In the genomic region with DNA sequence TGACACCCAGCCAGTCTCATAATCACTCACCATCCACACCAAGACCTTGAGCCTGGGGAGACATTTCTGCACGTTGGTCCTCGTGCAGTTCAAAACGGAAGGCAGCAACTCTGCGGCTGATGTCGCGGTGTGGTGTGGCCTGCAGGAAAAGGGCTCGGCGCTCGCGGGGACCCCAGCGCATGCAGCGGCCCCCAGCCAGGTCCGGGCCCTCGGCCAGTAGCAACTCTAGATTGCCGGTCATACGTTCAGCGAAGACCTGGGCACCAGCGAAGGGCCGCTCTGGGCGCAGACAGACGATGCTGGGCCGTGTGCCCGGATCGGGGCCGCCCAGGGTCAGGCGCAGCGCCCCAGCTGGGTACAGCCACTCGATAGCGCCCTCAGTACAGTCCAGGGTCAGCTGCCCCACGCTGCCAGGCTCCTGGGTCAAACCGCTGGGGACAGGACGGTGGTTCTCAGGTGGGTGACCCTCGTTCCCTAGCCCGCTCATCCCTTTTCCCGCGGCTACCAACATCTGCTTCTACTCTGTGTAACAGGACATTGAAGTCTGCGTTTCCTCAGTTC, we compare ENCODE assay signal across 8 mouse cellular contexts. TPM values are rescaled to one million over a fixed set of nuclear protein-coding genes. Genes with fewer than 3 reads are reported as not detected.
DNase-seq lines count a peak whose midpoint lies in the region; ATAC-seq and TF ChIP-seq lines count a peak whose summit lies in the region.

No protein-coding gene starts in this region.

- WGBS in heart, adult 2 months = 3% methylated on average over 37 of the region's 37 CpGs
- 3% methylated on average over 37 of the region's 37 CpGs for WGBS in midbrain, postnatal 0 days

- H3K4me3 ChIP-seq in heart, adult 2 months = peak overlapping the region; percentile 65
- H3K4me3 ChIP-seq in midbrain, postnatal 0 days (ENCODE audit: low read depth, low read length) = peak overlapping the region; percentile 51

- no peak for ATAC-seq in midbrain, postnatal 0 days (ENCODE audit: low FRiP score)

- peak overlapping the region; percentile 79 for H3K4me2 ChIP-seq in midbrain, postnatal 0 days (ENCODE audit: low read depth, low read length, poor library complexity, severe bottlenecking)

- H3K79me2 ChIP-seq in heart, adult 2 months (replicated peaks; ENCODE audit: control insufficient read depth, insufficient read depth, low read length) = no peaks in the 10 kb centered on the region

- TF ChIP-seq EP300 in heart, adult 2 months (IDR thresholded peaks at IDR 0.05; ENCODE audit: insufficient read depth, low read depth, low read length) = no peak

- H3K27me3 ChIP-seq in heart, adult 2 months (ENCODE audit: control insufficient read depth, insufficient read depth, low read length) = no peaks in the 10 kb centered on the region
- peaks cover 11% of the 10 kb centered on the region; the same call in 1 of the 2 replicates for H3K27me3 ChIP-seq in midbrain, postnatal 0 days (ENCODE audit: insufficient read depth, low read length)

- H3K27ac ChIP-seq in heart, adult 2 months = peak overlapping the region; percentile 55; the same call in 1 of the 2 replicates
- peak overlapping the region; percentile 32; the same call in 1 of the 2 replicates for H3K27ac ChIP-seq in midbrain, postnatal 0 days (ENCODE audit: low read depth, low read length)

- no peaks in the 10 kb centered on the region for H3K9me3 ChIP-seq in midbrain, postnatal 0 days (ENCODE audit: low read length)

- no peak for TF ChIP-seq POLR2A in heart, adult 2 months (IDR thresholded peaks at IDR 0.05; ENCODE audit: insufficient read depth, low read depth, low read length)

- peak overlapping the region; percentile 72 for H3K9ac ChIP-seq in heart, adult 2 months (ENCODE audit: low read depth, low read length)
- H3K9ac ChIP-seq in midbrain, postnatal 0 days (replicated peaks; ENCODE audit: low read length, poor library complexity, severe bottlenecking) = 0 out of 2 replicates have a peak overlapping the region, but pooled peaks have one; percentile 29

- DNase-seq in kidney, adult 18-20 months = peak; percentile 59
- DNase-seq in kidney, adult 11 months = no peak
- DNase-seq in adrenal gland, postnatal 14 days = peak; percentile 51
- DNase-seq in heart, adult 2 months = peak; percentile 66
- peak; percentile 54 for DNase-seq in kidney, postnatal 10 days
- no peak for DNase-seq in midbrain, postnatal 0 days (ENCODE audit: low spot score)
- DNase-seq in layer of hippocampus, postnatal 10 days (ENCODE audit: low spot score in 2 of 2) = no peak
- DNase-seq in left cerebral cortex, postnatal 36 days (ENCODE audit: low spot score in 2 of 2) = no peak

- no peak for TF ChIP-seq CTCF in heart, adult 2 months (IDR thresholded peaks at IDR 0.05)
- no peak for TF ChIP-seq CTCF in midbrain, postnatal 0 days (IDR thresholded peaks at IDR 0.05)

- H3K36me3 ChIP-seq in heart, adult 2 months (ENCODE audit: control insufficient read depth, insufficient read depth, low read length) = no peaks in the 10 kb centered on the region
- H3K36me3 ChIP-seq in midbrain, postnatal 0 days (ENCODE audit: insufficient read depth, low read length) = no peaks in the 10 kb centered on the region

- H3K4me1 ChIP-seq in heart, adult 2 months (ENCODE audit: control insufficient read depth, insufficient read depth, low read length) = peaks cover 13% of the 10 kb centered on the region
- peaks cover 10% of the 10 kb centered on the region; the same call in 1 of the 2 replicates for H3K4me1 ChIP-seq in midbrain, postnatal 0 days (ENCODE audit: insufficient read depth, low read length)

- intact Hi-C loops in heart, adult 2 months (cut with DNase I) = no loop called here
- intact Hi-C loops in left cerebral cortex, postnatal 36 days (cut with DNase I) = no loop called here

RNA-seq across cellular contexts. Expression of gene Metrn, which starts 0.6 kb away (rescaled TPM):
- total RNA-seq in adrenal gland, postnatal 14 days (2021) = 24.7 and 27.3 TPM in 2 replicates
- 10 to 100 TPM; 49.0 to 54.6 TPM for total RNA-seq in heart, adult 2 months (2021)
- polyA plus RNA-seq in heart, adult 2 months (2012; rRNA removed) = 43.3 and 47.9 TPM in 2 replicates
- 155 and 236 TPM in 2 replicates for total RNA-seq in midbrain, postnatal 0 days (2014; rRNA removed)
- 50.0 and 54.3 TPM in 2 replicates for polyA plus RNA-seq in midbrain, postnatal 0 days (2015; fragmentation: Nextera tagmentation; extraction: Ambion mirVana)
- 10 to 100 TPM; 51.2 to 65.8 TPM for total RNA-seq in layer of hippocampus, postnatal 10 days (2021)
- total RNA-seq in left cerebral cortex, postnatal 36 days (2021) = 10 to 100 TPM; 80.7 to 96.2 TPM

RNA-seq across cellular contexts. Expression of gene AC134908.4, which starts 0.8 kb away (rescaled TPM):
- not detected in 2 replicates for total RNA-seq in adrenal gland, postnatal 14 days (2021)
- not detected for total RNA-seq in heart, adult 2 months (2021)
- not detected in 2 replicates for polyA plus RNA-seq in heart, adult 2 months (2012; rRNA removed)
- total RNA-seq in midbrain, postnatal 0 days (2014; rRNA removed) = not detected in 2 replicates
- polyA plus RNA-seq in midbrain, postnatal 0 days (2015; fragmentation: Nextera tagmentation; extraction: Ambion mirVana) = 0.89 TPM in 1 of 2 replicates, not detected in the other
- not detected for total RNA-seq in layer of hippocampus, postnatal 10 days (2021)
- total RNA-seq in left cerebral cortex, postnatal 36 days (2021) = under 1 TPM in 1 of 2 experiments, not detected in 1; 0.52 TPM

RNA-seq across cellular contexts. Expression of gene Fam173a, which starts 3.6 kb away (rescaled TPM):
- total RNA-seq in adrenal gland, postnatal 14 days (2021) = 55.4 and 60.2 TPM in 2 replicates
- 10 to 100 TPM; 30.8 to 38.3 TPM for total RNA-seq in heart, adult 2 months (2021)
- 49.7 and 63.6 TPM in 2 replicates for polyA plus RNA-seq in heart, adult 2 months (2012; rRNA removed)
- total RNA-seq in midbrain, postnatal 0 days (2014; rRNA removed) = 65.8 and 74.2 TPM in 2 replicates
- 106 and 116 TPM in 2 replicates for polyA plus RNA-seq in midbrain, postnatal 0 days (2015; fragmentation: Nextera tagmentation; extraction: Ambion mirVana)
- total RNA-seq in layer of hippocampus, postnatal 10 days (2021) = 10 to 100 TPM; 69.2 to 80.1 TPM
- 10 to 100 TPM; 81.2 to 81.7 TPM for total RNA-seq in left cerebral cortex, postnatal 36 days (2021)

RNA-seq across cellular contexts. Expression of gene Ccdc78, which starts 9.9 kb away (rescaled TPM):
- total RNA-seq in adrenal gland, postnatal 14 days (2021) = not detected in 2 replicates
- total RNA-seq in heart, adult 2 months (2021) = not detected
- 1.1 TPM in 1 of 2 replicates, not detected in the other for polyA plus RNA-seq in heart, adult 2 months (2012; rRNA removed)
- total RNA-seq in midbrain, postnatal 0 days (2014; rRNA removed) = 0.44 TPM in 1 of 2 replicates, not detected in the other
- 0.39 and 0.65 TPM in 2 replicates for polyA plus RNA-seq in midbrain, postnatal 0 days (2015; fragmentation: Nextera tagmentation; extraction: Ambion mirVana)
- total RNA-seq in layer of hippocampus, postnatal 10 days (2021) = under 1 TPM; 0.23 to 0.33 TPM
- total RNA-seq in left cerebral cortex, postnatal 36 days (2021) = not detected

RNA-seq across cellular contexts. Expression of gene Haghl, which starts 10.8 kb away (rescaled TPM):
- 21.8 and 27.2 TPM in 2 replicates for total RNA-seq in adrenal gland, postnatal 14 days (2021)
- total RNA-seq in heart, adult 2 months (2021) = 1 to 10 TPM; 6.4 to 7.7 TPM
- 19.5 and 23.4 TPM in 2 replicates for polyA plus RNA-seq in heart, adult 2 months (2012; rRNA removed)
- 149 and 156 TPM in 2 replicates for total RNA-seq in midbrain, postnatal 0 days (2014; rRNA removed)
- 206 and 228 TPM in 2 replicates for polyA plus RNA-seq in midbrain, postnatal 0 days (2015; fragmentation: Nextera tagmentation; extraction: Ambion mirVana)
- 100 to 1,000 TPM; 140 to 157 TPM for total RNA-seq in layer of hippocampus, postnatal 10 days (2021)
- 100 to 1,000 TPM; 114 to 117 TPM for total RNA-seq in left cerebral cortex, postnatal 36 days (2021)

Comparison
In these comparisons a context has a peak if more than half of its experiments do, and no peak if none do; other contexts are left out.
1. DNase-seq: peak in kidney, adult 18-20 months (single experiment), adrenal gland, postnatal 14 days (single experiment), heart, adult 2 months (2 of 2) and kidney, postnatal 10 days (single experiment); none in kidney, adult 11 months (single experiment), midbrain, postnatal 0 days (single experiment), layer of hippocampus, postnatal 10 days (0 of 2) and left cerebral cortex, postnatal 36 days (0 of 2).